8 mouse cellular contexts compared by ENCODE assay signal in the genomic region with DNA sequence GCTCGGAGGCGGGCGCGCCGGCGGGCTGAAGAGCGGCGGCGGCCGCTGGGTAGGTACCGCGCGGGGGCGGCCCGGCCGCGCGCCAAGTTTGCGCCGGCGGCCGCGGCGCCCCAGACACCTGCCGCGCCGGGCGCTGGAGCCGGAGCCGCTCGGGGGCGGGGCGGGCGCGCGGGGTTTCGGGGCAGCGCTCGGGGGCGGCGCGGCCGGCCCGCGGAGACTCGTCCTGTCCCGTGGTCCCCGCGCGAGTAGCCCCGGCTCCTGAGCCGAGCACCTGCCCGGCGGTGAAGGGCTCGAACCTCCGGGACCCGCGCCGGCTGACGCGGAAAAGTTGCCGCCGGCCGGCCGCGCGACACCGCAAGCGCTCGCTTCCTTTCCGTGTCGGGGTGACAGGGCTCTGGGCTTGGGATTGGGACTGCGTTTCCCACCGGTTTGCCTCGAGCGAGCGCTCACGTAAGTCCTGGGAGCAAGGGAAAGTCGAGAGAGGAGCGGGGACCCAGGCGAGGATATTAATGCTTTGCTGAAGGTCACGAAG.
DNase-seq lines count a peak whose midpoint lies in the region; ATAC-seq and TF ChIP-seq lines count a peak whose summit lies in the region.

No protein-coding gene starts in this region.

- peak overlapping the region; percentile 88 for H3K4me3 ChIP-seq in E14TG2a.4 (replicated peaks; ENCODE audit: low read length)
- H3K4me3 ChIP-seq in bone marrow macrophage, adult 2 months (ENCODE audit: insufficient read depth, low read length), result peak overlapping the region; percentile 95
- peak overlapping the region; percentile 67 for H3K4me3 ChIP-seq in limb, embryonic 12.5 days (replicated peaks)

- peak overlapping the region; percentile 53 for H3K9ac ChIP-seq in limb, embryonic 12.5 days (replicated peaks)

- under 1% methylated on average over 70 of the region's 82 CpGs for WGBS in limb, embryonic 12.5 days

- DNase-seq in layer of hippocampus, adult 9-11 months, result peak; percentile 3
- no peak for DNase-seq in layer of hippocampus, adult 11-12 months (ENCODE audit: low spot score)
- DNase-seq in frontal cortex, postnatal 36 days (ENCODE audit: low spot score in 2 of 2), result peak; percentile 20 to 22
- peak; percentile 58 for DNase-seq in naive thymus-derived CD4-positive, alpha-beta T cell, adult 2 months (ENCODE audit: low read depth)
- DNase-seq in cerebellum, adult 11-12 months, result no peak

- H3K4me1 ChIP-seq in E14TG2a.4 (replicated peaks; ENCODE audit: low read depth, low read length), result peaks cover 20% of the 10 kb centered on the region
- H3K4me1 ChIP-seq in bone marrow macrophage, adult 2 months (ENCODE audit: control insufficient read depth, insufficient read depth, low read length), result peaks cover 3% of the 10 kb centered on the region; the same call in 1 of the 2 replicates
- H3K4me1 ChIP-seq in limb, embryonic 12.5 days (replicated peaks), result no peaks in the 10 kb centered on the region

- peaks cover 28% of the 10 kb centered on the region for H3K27me3 ChIP-seq in E14TG2a.4 (ENCODE audit: insufficient read depth, low read length)
- peaks cover 30% of the 10 kb centered on the region for H3K27me3 ChIP-seq in limb, embryonic 12.5 days

- peaks cover 10% of the 10 kb centered on the region for H3K36me3 ChIP-seq in E14TG2a.4 (ENCODE audit: insufficient read depth, low read length)
- no peaks in the 10 kb centered on the region for H3K36me3 ChIP-seq in limb, embryonic 12.5 days

- TF ChIP-seq POLR2A in bone marrow macrophage, adult 2 months (IDR thresholded peaks at IDR 0.05; ENCODE audit: borderline replicate concordance, low read depth, low read length), result no peak

- no peak for TF ChIP-seq CTCF in E14TG2a.4 (conservative IDR thresholded peaks at IDR 0.05; ENCODE audit: low read length)
- no peak for TF ChIP-seq CTCF in bone marrow macrophage, adult 2 months (IDR thresholded peaks at IDR 0.05; ENCODE audit: low read depth, low read length)

- H3K4me2 ChIP-seq in limb, embryonic 12.5 days, result peak overlapping the region; percentile 89

- peak; percentile 71 for ATAC-seq in limb, embryonic 12.5 days (ENCODE audit: insufficient number of reproducible peaks, insufficient read depth, low FRiP score, low TSS enrichment, low read depth)

- no peak overlapping the region for H3K27ac ChIP-seq in bone marrow macrophage, adult 2 months (ENCODE audit: insufficient read depth, low read depth, low read length)
- H3K27ac ChIP-seq in limb, embryonic 12.5 days, result no peak overlapping the region

- no peaks in the 10 kb centered on the region for H3K9me3 ChIP-seq in E14TG2a.4 (ENCODE audit: low read length)
- no peaks in the 10 kb centered on the region for H3K9me3 ChIP-seq in limb, embryonic 12.5 days

Comparison
In these comparisons a context has a peak if more than half of its experiments do, and no peak if none do; other contexts are left out.
1. DNase-seq: peak in layer of hippocampus, adult 9-11 months (single experiment), frontal cortex, postnatal 36 days (2 of 2) and naive thymus-derived CD4-positive, alpha-beta T cell, adult 2 months (single experiment); none in layer of hippocampus, adult 11-12 months (single experiment) and cerebellum, adult 11-12 months (single experiment).
2. Peak in every context shown above with its lines, with median percentiles within 50 percentile points of each other: H3K4me3 ChIP-seq.